Mouse (Mus musculus): Measurements from ENCODE around the gene Acot7. TPM values are rescaled to one million over a fixed set of nuclear protein-coding genes. Genes with fewer than 3 reads are reported as not detected.

Acot7 gene
- total and polyA plus RNA-seq, 2 experiments = 9.3 to 18.4 TPM

- Histone ChIP-seq H3K79me2 (ENCODE audit: control insufficient read depth, insufficient read depth, low read length) (no peaks in the 10 kb centered on the region), H3K4me1 (ENCODE audit: control insufficient read depth, insufficient read depth, low read length) (no peaks in the 10 kb centered on the region; the same call in 1 of the 2 replicates), H3K27me3 (ENCODE audit: control insufficient read depth, insufficient read depth, low read length) (no peaks in the 10 kb centered on the region), H3K36me3 (ENCODE audit: control insufficient read depth, insufficient read depth, low read length) (no peaks in the 10 kb centered on the region), H3K27ac (replicated peaks; ENCODE audit: insufficient read depth, low read depth, low read length) (no peak overlapping the region), H3K4me3 (ENCODE audit: insufficient read depth, low read depth, low read length) (peak overlapping the region; percentile 39; the same call in 1 of the 2 replicates), H3K9ac (ENCODE audit: low read depth, low read length) (0 out of 2 replicates have a peak overlapping the region, but pooled peaks have one; percentile 19)
- 26% methylated on average over 50 of the region's 50 CpGs for WGBS
- no peak for TF ChIP-seq POLR2A (IDR thresholded peaks at IDR 0.05; ENCODE audit: extremely low read depth, insufficient read depth, low read length)
- no peak for TF ChIP-seq CTCF (IDR thresholded peaks at IDR 0.05; ENCODE audit: low read depth, low read length)
- no peak for DNase-seq (ENCODE audit: extremely low read depth, low read depth, low spot score)
Measured at GRCm38 (mm10) chr4:152131809-152132771, 45.8 kb upstream of the Acot7 start.

GRCm38 (mm10) chr4:152132772-152133169, 45.2 kb upstream of the Acot7 start:
- no peaks in the 10 kb centered on the region for H3K36me3 ChIP-seq (ENCODE audit: control insufficient read depth, insufficient read depth, low read length)
- H3K27me3 ChIP-seq (ENCODE audit: control insufficient read depth, insufficient read depth, low read length) = no peaks in the 10 kb centered on the region
- H3K9ac ChIP-seq (ENCODE audit: low read depth, low read length) = no peak overlapping the region
- TF ChIP-seq POLR2A (IDR thresholded peaks at IDR 0.05; ENCODE audit: extremely low read depth, insufficient read depth, low read length) = no peak
- no peaks in the 10 kb centered on the region for H3K79me2 ChIP-seq (ENCODE audit: control insufficient read depth, insufficient read depth, low read length)
- 58% methylated on average over 10 of the region's 10 CpGs for WGBS
- no peaks in the 10 kb centered on the region; the same call in 1 of the 2 replicates for H3K4me1 ChIP-seq (ENCODE audit: control insufficient read depth, insufficient read depth, low read length)
- H3K27ac ChIP-seq (replicated peaks; ENCODE audit: insufficient read depth, low read depth, low read length) = no peak overlapping the region
- no peak for DNase-seq (ENCODE audit: extremely low read depth, low read depth, low spot score)
- H3K4me3 ChIP-seq (ENCODE audit: insufficient read depth, low read depth, low read length) = no peak overlapping the region

DNA sequence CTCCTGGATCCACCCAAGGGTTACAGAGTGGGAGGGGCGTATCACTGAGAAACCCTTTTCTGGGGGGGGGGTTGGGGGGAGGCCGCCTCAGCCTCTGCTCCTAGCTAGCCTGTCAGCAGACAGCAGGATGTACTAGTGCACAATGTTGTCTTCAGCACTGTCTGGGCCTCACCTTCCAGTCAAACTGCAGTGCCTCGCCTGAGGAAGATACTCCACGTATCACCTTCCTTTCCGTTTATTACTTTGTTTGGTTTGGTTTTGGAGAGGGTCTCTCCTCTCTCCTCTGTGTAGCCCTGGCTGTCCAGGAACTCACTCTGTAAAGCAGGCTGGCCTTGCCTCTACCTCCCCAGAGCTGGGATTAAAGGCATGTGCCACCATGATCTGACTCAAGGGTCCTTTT, 44.7 kb upstream of the Acot7 start:
- Histone ChIP-seq H3K36me3 (ENCODE audit: control insufficient read depth, insufficient read depth, low read length) (no peaks in the 10 kb centered on the region), H3K27me3 (ENCODE audit: control insufficient read depth, insufficient read depth, low read length) (no peaks in the 10 kb centered on the region), H3K4me3 (ENCODE audit: insufficient read depth, low read depth, low read length) (no peak overlapping the region), H3K79me2 (ENCODE audit: control insufficient read depth, insufficient read depth, low read length) (no peaks in the 10 kb centered on the region), H3K9ac (ENCODE audit: low read depth, low read length) (no peak overlapping the region), H3K27ac (replicated peaks; ENCODE audit: insufficient read depth, low read depth, low read length) (no peak overlapping the region), H3K4me1 (ENCODE audit: control insufficient read depth, insufficient read depth, low read length) (no peaks in the 10 kb centered on the region; the same call in 1 of the 2 replicates)
- WGBS = 79% methylated on average over 5 of the region's 5 CpGs
- DNase-seq (ENCODE audit: extremely low read depth, low read depth, low spot score) = no peak
- TF ChIP-seq POLR2A (IDR thresholded peaks at IDR 0.05; ENCODE audit: extremely low read depth, insufficient read depth, low read length) (no peak), CTCF (IDR thresholded peaks at IDR 0.05; ENCODE audit: low read depth, low read length) (no peak)

DNA sequence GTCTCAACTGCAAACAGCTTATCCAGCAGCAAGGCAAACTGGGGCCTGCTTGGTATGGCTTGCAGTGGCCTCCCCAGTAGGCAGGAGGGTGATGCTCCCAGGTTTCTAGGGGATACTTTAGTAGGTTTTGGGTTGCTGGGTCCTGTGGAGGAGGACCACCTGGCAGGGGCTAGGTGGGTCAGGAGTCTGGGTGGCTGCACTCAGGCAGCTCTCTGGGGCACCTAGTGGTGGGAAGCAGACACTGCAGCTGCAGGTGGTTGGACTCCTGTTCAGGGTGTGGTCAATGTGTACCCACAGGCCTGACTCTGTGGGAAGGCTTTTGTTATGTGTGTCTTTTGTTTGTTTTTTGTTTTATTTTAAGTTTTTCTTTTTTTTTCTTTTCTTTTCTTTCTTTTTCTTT, 43.4 kb upstream of the Acot7 start:
- Histone ChIP-seq H3K4me3 (ENCODE audit: insufficient read depth, low read depth, low read length) (no peak overlapping the region), H3K79me2 (ENCODE audit: control insufficient read depth, insufficient read depth, low read length) (no peaks in the 10 kb centered on the region), H3K27me3 (ENCODE audit: control insufficient read depth, insufficient read depth, low read length) (no peaks in the 10 kb centered on the region), H3K9ac (ENCODE audit: low read depth, low read length) (no peak overlapping the region), H3K36me3 (ENCODE audit: control insufficient read depth, insufficient read depth, low read length) (no peaks in the 10 kb centered on the region), H3K27ac (replicated peaks; ENCODE audit: insufficient read depth, low read depth, low read length) (no peak overlapping the region), H3K4me1 (ENCODE audit: control insufficient read depth, insufficient read depth, low read length) (peaks cover 5% of the 10 kb centered on the region; the same call in 1 of the 2 replicates)
- TF ChIP-seq CTCF (IDR thresholded peaks at IDR 0.05; ENCODE audit: low read depth, low read length) (peak; percentile 87), POLR2A (IDR thresholded peaks at IDR 0.05; ENCODE audit: extremely low read depth, insufficient read depth, low read length) (no peak)
- peak; percentile 27 for DNase-seq (ENCODE audit: extremely low read depth, low read depth, low spot score)

DNA sequence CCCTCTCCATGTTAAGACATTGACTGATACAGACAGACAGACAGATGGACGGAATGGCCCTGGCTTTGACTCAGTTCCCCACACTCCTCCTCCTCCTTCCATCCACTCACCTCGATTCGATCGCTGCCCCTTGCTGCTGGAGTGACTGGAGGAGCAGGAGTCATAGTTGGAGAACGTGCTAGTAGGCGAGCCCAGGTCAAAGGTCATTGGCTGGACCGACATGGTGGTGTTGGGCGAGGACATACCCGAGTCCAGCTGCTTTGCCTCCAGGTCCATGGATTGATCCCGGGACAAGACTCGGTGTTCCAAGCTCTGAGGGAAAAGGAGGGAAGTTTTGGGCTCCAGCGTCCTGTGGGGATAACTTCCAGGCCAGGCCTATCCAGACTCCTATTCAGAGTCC, 42.6 kb upstream of the Acot7 start:
- H3K4me1 ChIP-seq (ENCODE audit: control insufficient read depth, insufficient read depth, low read length) = peaks cover 5% of the 10 kb centered on the region; the same call in 1 of the 2 replicates
- TF ChIP-seq POLR2A (IDR thresholded peaks at IDR 0.05; ENCODE audit: extremely low read depth, insufficient read depth, low read length) (no peak), CTCF (IDR thresholded peaks at IDR 0.05; ENCODE audit: low read depth, low read length) (no peak)
- no peak for DNase-seq (ENCODE audit: extremely low read depth, low read depth, low spot score)
- 77% methylated on average over 12 of the region's 12 CpGs for WGBS
- no peak overlapping the region for H3K9ac ChIP-seq (ENCODE audit: low read depth, low read length)
- H3K27me3 ChIP-seq (ENCODE audit: control insufficient read depth, insufficient read depth, low read length) = no peaks in the 10 kb centered on the region
- H3K36me3 ChIP-seq (ENCODE audit: control insufficient read depth, insufficient read depth, low read length) = no peaks in the 10 kb centered on the region
- no peak overlapping the region for H3K27ac ChIP-seq (replicated peaks; ENCODE audit: insufficient read depth, low read depth, low read length)
- no peaks in the 10 kb centered on the region for H3K79me2 ChIP-seq (ENCODE audit: control insufficient read depth, insufficient read depth, low read length)
- H3K4me3 ChIP-seq (ENCODE audit: insufficient read depth, low read depth, low read length) = no peak overlapping the region
